Mouse (Mus musculus) CH12.LX (cell line): ENCODE results near the gene Arl1. TPM values are rescaled to one million over a fixed set of nuclear protein-coding genes. Genes with fewer than 3 reads are reported as not detected.

ENCODE experiments used
- DNase-seq: peaks from one replicate; pipeline ENCODE4 v3.0.0-alpha.2; 2013; ENCODE audit errors: extremely low read depth
- H3K27ac ChIP-seq: 2 replicates; pipeline ENCODE4 v1.5.1; 2012; ENCODE audit warnings: low read depth, mild to moderate bottlenecking, control low read depth, moderate library complexity; ENCODE audit not compliant: insufficient read depth
- H3K27me3 ChIP-seq: replicated peaks from 2 replicates; pipeline ENCODE3; 2012; ENCODE audit warnings: inconsistent platforms
- H3K36me3 ChIP-seq, 2 experiments: replicated peaks in 1 of 2; 2 replicates each; pipeline versions ENCODE3 to v1.6.1; 2012; ENCODE audit warnings: inconsistent platforms in 1 of 2, low read length in 1 of 2, mild to moderate bottlenecking in 1 of 2, mixed read lengths in 1 of 2, moderate library complexity in 1 of 2; ENCODE audit not compliant: control insufficient read depth in 1 of 2, insufficient read depth in 1 of 2
- H3K4me1 ChIP-seq, 2 experiments: 2 replicates each; pipeline ENCODE4 v1.6.1; 2012; ENCODE audit warnings: inconsistent platforms in 1 of 2, moderate library complexity in 1 of 2; ENCODE audit not compliant: insufficient read depth in 2 of 2, control insufficient read depth in 1 of 2
- H3K4me2 ChIP-seq: 2 replicates; pipeline ENCODE4 v1.6.1; 2012; ENCODE audit warnings: low read depth, mild to moderate bottlenecking, control low read depth; ENCODE audit not compliant: poor library complexity, insufficient read depth, severe bottlenecking
- H3K4me3 ChIP-seq, 3 experiments: fragments of 150-350 bp in 1 of 3; sonication (generic) in 1 of 3; replicated peaks in 1 of 3; 2 replicates each; pipeline versions ENCODE3 to v1.5.1; 2011 to 2012; ENCODE audit warnings: low read depth in 2 of 3, low read length in 2 of 3, mild to moderate bottlenecking in 2 of 3, moderate library complexity in 2 of 3, control low read depth in 1 of 3, improper control_type of control experiment in 1 of 3, inconsistent platforms in 1 of 3, mixed read lengths in 1 of 3; ENCODE audit not compliant: poor library complexity in 1 of 3
- H3K79me2 ChIP-seq: replicated peaks from 2 replicates; pipeline ENCODE4 v1.6.1; 2012; ENCODE audit warnings: mild to moderate bottlenecking, moderate library complexity; ENCODE audit not compliant: control insufficient read depth, poor library complexity, insufficient read depth, severe bottlenecking; ENCODE audit errors: extremely low read depth
- H3K9ac ChIP-seq: 2 replicates; pipeline ENCODE4 v1.6.1; 2012; ENCODE audit warnings: low read depth, mild to moderate bottlenecking, control low read depth, moderate library complexity; ENCODE audit not compliant: insufficient read depth
- H3K9me3 ChIP-seq: replicated peaks from 2 replicates; pipeline ENCODE3; 2012; ENCODE audit warnings: low read length, inconsistent platforms, mixed read lengths
- BHLHE40 ChIP-seq: IDR thresholded peaks from 2 replicates; pipeline ENCODE4 v1.6.1; 2011; ENCODE audit warnings: mild to moderate bottlenecking, low read depth, low read length, improper control_type of control experiment
- ETS1 ChIP-seq: conservative IDR thresholded peaks from 2 replicates; pipeline ENCODE4 v1.6.1; 2012; ENCODE audit warnings: low read depth, mild to moderate bottlenecking, inconsistent platforms, low read length, improper control_type of control experiment, moderate library complexity
- HCFC1 ChIP-seq: IDR thresholded peaks from 2 replicates; pipeline ENCODE4 v1.6.1; 2012; ENCODE audit warnings: low read depth, mild to moderate bottlenecking, inconsistent platforms, low read length, improper control_type of control experiment
- IRF4 ChIP-seq: IDR thresholded peaks from 2 replicates; pipeline ENCODE4 v1.6.1; 2014; ENCODE audit warnings: low read depth, mild to moderate bottlenecking, inconsistent platforms, low read length, improper control_type of control experiment
- JUND ChIP-seq: conservative IDR thresholded peaks from 2 replicates; pipeline ENCODE4 v1.6.1; 2011; ENCODE audit warnings: low read depth, low read length, improper control_type of control experiment
- KAT2A ChIP-seq: IDR thresholded peaks from 2 replicates; pipeline ENCODE4 v1.6.1; 2012; ENCODE audit warnings: low read length, improper control_type of control experiment, inconsistent platforms; ENCODE audit not compliant: insufficient replicate concordance
- MAFK ChIP-seq: IDR thresholded peaks from 2 replicates; pipeline ENCODE4 v1.6.1; 2011; ENCODE audit warnings: low read length, improper control_type of control experiment; ENCODE audit not compliant: insufficient replicate concordance
- MAZ ChIP-seq: IDR thresholded peaks from 2 replicates; pipeline ENCODE4 v1.6.1; 2012; ENCODE audit warnings: low read depth, mild to moderate bottlenecking, inconsistent platforms, low read length, improper control_type of control experiment, moderate library complexity
- RAD21 ChIP-seq: IDR thresholded peaks from 2 replicates; pipeline ENCODE4 v1.6.1; 2011; ENCODE audit warnings: low read depth, mild to moderate bottlenecking, low read length, improper control_type of control experiment, moderate library complexity
- SIN3A ChIP-seq: IDR thresholded peaks from 2 replicates; pipeline ENCODE4 v1.6.1; 2012; ENCODE audit warnings: low read length, improper control_type of control experiment, inconsistent platforms
- SMC3 ChIP-seq: IDR thresholded peaks from 2 replicates; pipeline ENCODE4 v1.6.1; 2011; ENCODE audit warnings: low read depth, low read length, improper control_type of control experiment
- TBP ChIP-seq: conservative IDR thresholded peaks from 2 replicates; pipeline ENCODE4 v1.6.1; 2011; ENCODE audit warnings: low read depth, low read length, improper control_type of control experiment
- USF1 ChIP-seq: IDR thresholded peaks from 2 replicates; pipeline ENCODE4 v1.6.1; 2014; ENCODE audit warnings: low read depth, mild to moderate bottlenecking, inconsistent platforms, low read length, improper control_type of control experiment
- ZKSCAN1 ChIP-seq: IDR thresholded peaks from 2 replicates; pipeline ENCODE4 v1.6.1; 2012; ENCODE audit warnings: low read depth, inconsistent platforms, low read length, improper control_type of control experiment, borderline replicate concordance
- dilution Hi-C: fragments of 300-500 bp; cut with MboI; formaldehyde crosslinking; loops from 2 replicates; pipeline ENCODE4 v1.14.3; 2020; ENCODE audit warnings: low sequenced_read_pairs; ENCODE audit not compliant: extremely low pct_unique_long_range_greater_than_20kb, extremely low pct_ligation_motif_present
- in situ Hi-C: fragments of 300-500 bp; cut with MboI; formaldehyde crosslinking; loops from 3 replicates; pipeline ENCODE4 v1.14.3; 2019; ENCODE audit warnings: low sequenced_read_pairs, low pct_ligation_motif_present, low pct_unique_long_range_greater_than_20kb, mixed read lengths
- polyA plus RNA-seq: library from polyadenylated mRNA; unstranded; fragments of >175 nt; gene quantifications from 2 replicates; pipeline ENCODE4 v1.2.1, GENCODE M21; 2012; ENCODE audit warnings: low read depth; ENCODE audit not compliant: insufficient read length
- total RNA-seq, 2 experiments: library from RNA; depleted of rRNA; stranded (reverse); fragments of 300-350 nt in 1 of 2; fragments of >200 nt in 1 of 2; gene quantifications; 2 replicates each; pipeline ENCODE4 v1.2.3; 2012 to 2014

Arl1 gene
- total and polyA plus RNA-seq, 3 experiments: 48.9 to 143 (median 94.0) TPM

DNA sequence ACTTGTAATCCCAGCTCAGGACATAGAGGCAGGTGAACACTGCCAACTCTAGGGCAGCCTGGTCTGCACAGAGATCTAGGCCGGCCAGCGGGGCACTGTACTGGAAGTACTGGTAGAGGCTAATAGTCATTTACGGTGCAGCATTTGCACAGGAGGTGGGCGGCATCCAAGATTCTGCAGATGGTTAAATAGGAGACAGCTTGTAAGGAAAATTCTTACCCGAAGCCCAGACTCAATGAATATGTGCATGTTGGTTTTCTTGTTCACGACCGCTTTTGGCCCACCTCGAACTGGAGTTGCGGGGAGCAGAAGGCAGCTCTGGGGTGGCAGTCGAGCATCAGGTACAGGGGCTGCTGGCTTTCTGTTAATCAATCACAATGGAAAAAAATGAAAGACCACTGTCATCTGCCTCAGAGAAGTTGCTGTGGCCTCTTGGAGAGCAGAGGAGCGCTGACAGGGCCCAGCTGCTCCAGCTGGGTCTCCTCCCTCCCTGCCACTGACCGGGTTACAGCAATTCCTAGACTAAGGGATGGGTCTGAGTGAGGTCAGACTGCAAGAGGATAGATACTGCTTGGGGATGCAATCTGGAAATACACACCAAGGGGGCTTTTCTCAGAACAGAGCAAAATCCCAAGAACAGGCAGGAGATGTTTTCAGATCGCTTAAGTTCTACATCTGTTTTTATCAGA, 31.0 kb downstream of the Arl1 start:
- in situ Hi-C loops: no loop called here

GRCm38 (mm10) chr10:88765431-88766142, 34.9 kb downstream of the Arl1 start:
- Histone ChIP-seq H3K9me3 (no peaks in the 10 kb centered on the region), H3K36me3 (peaks cover 80 to 100% of the 10 kb centered on the region in 2 experiments), H3K4me3 (no peak overlapping the region), H3K4me2 (no peak overlapping the region), H3K9ac (no peak overlapping the region), H3K4me1 (no peaks in the 10 kb centered on the region)
- no peak for DNase-seq
- dilution Hi-C loops: no loop called here
- in situ Hi-C loops: no loop called here
- TF ChIP-seq HCFC1 (no peak), RAD21 (no peak), MAZ (no peak), USF1 (no peak), SMC3 (no peak), ZKSCAN1 (no peak), TBP (no peak), KAT2A (no peak), SIN3A (no peak), IRF4 (no peak), BHLHE40 (no peak)
- TF ChIP-seq, all 38 proteins: peak for 0
- no peaks in the 10 kb centered on the region for H3K79me2 ChIP-seq
- H3K27me3 ChIP-seq: no peaks in the 10 kb centered on the region
- no peak overlapping the region for H3K27ac ChIP-seq

More for the DNA sequence above, 31.0 kb downstream of the Arl1 start:
- H3K4me1 ChIP-seq: no peaks in the 10 kb centered on the region
- no peak overlapping the region for H3K4me3 ChIP-seq
- no peak overlapping the region for H3K4me2 ChIP-seq
- DNase-seq: no peak
- H3K9ac ChIP-seq: no peak overlapping the region
- H3K27me3 ChIP-seq: no peaks in the 10 kb centered on the region
- dilution Hi-C loops: no loop called here
- H3K79me2 ChIP-seq: no peaks in the 10 kb centered on the region
- no peaks in the 10 kb centered on the region for H3K9me3 ChIP-seq
- H3K36me3 ChIP-seq: peaks cover 81 to 99% of the 10 kb centered on the region in 2 experiments
- H3K27ac ChIP-seq: no peak overlapping the region
- TF ChIP-seq ETS1 (no peak), MAFK (no peak), JUND (no peak)
- TF ChIP-seq, all 38 proteins: peak for 0
